Mouse (Mus musculus) G1E (cell line): ENCODE results near the gene Fmnl2.

Experiments used
- CTCF ChIP-seq: IDR thresholded peaks from 2 replicates; pipeline ENCODE4 v1.5.1; 2012; ENCODE audit warnings: low read depth, low read length, inconsistent platforms, mixed read lengths
- GATA1 ChIP-seq: IDR thresholded peaks from 2 replicates; pipeline ENCODE4 v1.6.1; 2012; ENCODE audit warnings: borderline replicate concordance, low read length, inconsistent platforms, mixed read lengths

- no peak for TF ChIP-seq CTCF
- no peak for TF ChIP-seq GATA1
These were observed 10.5 kb downstream of the Fmnl2 start for GRCm38 (mm10) chr2:52868181-52868580.
